ENCODE assay signal across 16 mouse cellular contexts in genomic region chr1:92030541-92030940, GRCm38 (mm10).
DNase-seq lines count a peak whose midpoint lies in the region; ATAC-seq and TF ChIP-seq lines count a peak whose summit lies in the region.
"Had no signal": no experiment of that assay in that cellular context is flagged by ENCODE, and none has a peak within 500 bp of the region (broad histone marks: within the 10 kb centered on the region; RNA-seq: fewer than 3 reads in every experiment).

No protein-coding gene starts in this region.

- no peak overlapping the region for H3K4me3 ChIP-seq in lung, embryonic 14.5 days (ENCODE audit: low read depth, low read length)
- H3K4me3 ChIP-seq: embryonic facial prominence, embryonic 15.5 days; limb, embryonic 15.5 days; myocyte had no signal

- H3K9ac ChIP-seq in lung, embryonic 14.5 days, result no peak overlapping the region
- H3K9ac ChIP-seq: embryonic facial prominence, embryonic 15.5 days; limb, embryonic 15.5 days had no signal

- TF ChIP-seq CTCF in brain, embryonic 14.5 days (IDR thresholded peaks at IDR 0.05; ENCODE audit: borderline replicate concordance, extremely low read depth, insufficient read depth, insufficient read length), result no peak
- no peak for TF ChIP-seq CTCF in lung, embryonic 14.5 days (IDR thresholded peaks at IDR 0.05; ENCODE audit: low read depth)

- intact Hi-C loops in heart, postnatal 25 days (cut with DNase I), result no loop called here

- no peak for TF ChIP-seq POLR2A in brain, embryonic 14.5 days (IDR thresholded peaks at IDR 0.05; ENCODE audit: borderline replicate concordance, extremely low read depth, insufficient read depth, insufficient read length, poor library complexity, severe bottlenecking)

- no peaks in the 10 kb centered on the region for H3K4me1 ChIP-seq in lung, embryonic 14.5 days (ENCODE audit: insufficient read depth)
- H3K4me1 ChIP-seq: embryonic facial prominence, embryonic 15.5 days; limb, embryonic 15.5 days had no signal

- ATAC-seq in lung, embryonic 14.5 days (ENCODE audit: insufficient read depth), result no peak

- WGBS in lung, embryonic 14.5 days, result 69% methylated on average over 6 of the region's 6 CpGs

- no peaks in the 10 kb centered on the region for H3K27me3 ChIP-seq in lung, embryonic 14.5 days (ENCODE audit: insufficient read depth, low read length)
- H3K27me3 ChIP-seq: embryonic facial prominence, embryonic 15.5 days; limb, embryonic 15.5 days had no signal

- H3K4me2 ChIP-seq in lung, embryonic 14.5 days, result no peak overlapping the region
- H3K4me2 ChIP-seq: embryonic facial prominence, embryonic 15.5 days; limb, embryonic 15.5 days had no signal

- no peaks in the 10 kb centered on the region for H3K36me3 ChIP-seq in lung, embryonic 14.5 days (ENCODE audit: insufficient read depth)

- no peaks in the 10 kb centered on the region for H3K9me3 ChIP-seq in lung, embryonic 14.5 days (ENCODE audit: low read depth, low read length)
- H3K9me3 ChIP-seq: embryonic facial prominence, embryonic 15.5 days; limb, embryonic 15.5 days had no signal

- DNase-seq in heart, adult 18-20 months, result peak; percentile 53 to 68
- DNase-seq in heart, postnatal 25 days (ENCODE audit: low spot score), result no peak
- DNase-seq in layer of hippocampus, adult 9-11 months, result peak; percentile 48
- no peak for DNase-seq in layer of hippocampus, adult 11-12 months (ENCODE audit: low spot score)
- DNase-seq in brain, embryonic 14.5 days (ENCODE audit: low read depth), result peak; percentile 67
- peak; percentile 34 for DNase-seq in lung, embryonic 14.5 days
- no peak for DNase-seq in adrenal gland, postnatal 14 days
- no peak for DNase-seq in urinary bladder, postnatal 36 days (ENCODE audit: low spot score in 2 of 2)
- DNase-seq: embryo, embryonic 11 days; gastrocnemius, postnatal 14 days; kidney, adult 2 months; kidney, postnatal 25 days; thymus, adult 18-20 months had no signal

- no peak overlapping the region for H3K27ac ChIP-seq in lung, embryonic 14.5 days (ENCODE audit: low read depth)
- H3K27ac ChIP-seq: embryonic facial prominence, embryonic 15.5 days; limb, embryonic 15.5 days had no signal

Comparison
In these comparisons a context has a peak if more than half of its experiments do, and no peak if none do; other contexts are left out.
1. DNase-seq: peak in heart, adult 18-20 months (2 of 2), layer of hippocampus, adult 9-11 months (single experiment), brain, embryonic 14.5 days (single experiment) and lung, embryonic 14.5 days (single experiment); none in heart, postnatal 25 days (single experiment), layer of hippocampus, adult 11-12 months (single experiment), adrenal gland, postnatal 14 days (single experiment) and urinary bladder, postnatal 36 days (0 of 2).